Mouse (Mus musculus) neural tube, embryonic 13.5 days (tissue): ENCODE results near the gene Chn2. TPM values are rescaled to one million over a fixed set of nuclear protein-coding genes. Genes with fewer than 3 reads are reported as not detected.
A peak's percentile ranks its signal among the peaks of the same experiment; 100 is the strongest.

Source experiments
- ATAC-seq: fragments of 200-750 bp; cut with Nextera tagmentation; 2 replicates; pipeline ENCODE4 v1.8.0; 2017; ENCODE audit warnings: low read depth, mild to moderate bottlenecking, moderate TSS enrichment, moderate library complexity
- H3K27ac ChIP-seq: fragments of 300-500 bp; sonication (generic); replicated peaks from 2 replicates; pipeline ENCODE4 v1.5.1; 2015; ENCODE audit warnings: moderate library complexity, mild to moderate bottlenecking, inconsistent platforms
- H3K27me3 ChIP-seq: fragments of 300-500 bp; sonication (generic); 2 replicates; pipeline ENCODE4 v1.6.1; 2015; ENCODE audit warnings: mild to moderate bottlenecking, inconsistent platforms
- H3K36me3 ChIP-seq: fragments of 300-500 bp; sonication (generic); 2 replicates; pipeline ENCODE4 v1.6.1; 2015; ENCODE audit warnings: mild to moderate bottlenecking, inconsistent platforms
- H3K4me1 ChIP-seq: fragments of 300-500 bp; sonication (generic); replicated peaks from 2 replicates; pipeline ENCODE4 v1.6.1; 2015; ENCODE audit warnings: inconsistent platforms
- H3K4me2 ChIP-seq: fragments of 300-500 bp; sonication (generic); 2 replicates; pipeline ENCODE4 v1.6.1; 2015; ENCODE audit warnings: inconsistent platforms, mild to moderate bottlenecking, moderate library complexity
- H3K4me3 ChIP-seq: fragments of 300-500 bp; sonication (generic); 2 replicates; pipeline ENCODE4 v1.5.1; 2015; ENCODE audit warnings: mild to moderate bottlenecking, inconsistent platforms
- H3K9ac ChIP-seq: fragments of 300-500 bp; sonication (generic); 2 replicates; pipeline ENCODE4 v1.6.1; 2015; ENCODE audit warnings: moderate library complexity, mild to moderate bottlenecking, inconsistent platforms
- H3K9me3 ChIP-seq: fragments of 300-500 bp; sonication (generic); 2 replicates; pipeline ENCODE4 v1.6.1; 2016; ENCODE audit warnings: inconsistent platforms
- WGBS: fragments of 180-500 bp; shearing (Covaris S2); methylation state at CpG from one replicate; pipeline ENCODE4 v1.1.7; 2015; 5-methylcytosine and 5-hydroxymethylcytosine counted together
- polyA plus RNA-seq: library from polyadenylated mRNA; unstranded; fragments of >200 nt; fragmentation: Nextera tagmentation; extraction: Ambion mirVana; gene quantifications from 2 replicates; pipeline ENCODE4 v1.2.1, GENCODE M21; 2015

The Chn2 gene
- polyA plus RNA-seq, 1 experiment from 2014 or later, result 20.6 TPM

GRCm38 (mm10) chr6:54111416-54111984 is 72.1 kb downstream of the Chn2 start:
- WGBS, result 17% methylated on average over 4 of the region's 4 CpGs
- Histone ChIP-seq H3K9me3 (no peaks in the 10 kb centered on the region), H3K4me2 (no peak overlapping the region), H3K4me3 (no peak overlapping the region), H3K36me3 (no peaks in the 10 kb centered on the region), H3K27me3 (no peaks in the 10 kb centered on the region), H3K27ac (no peak overlapping the region), H3K9ac (no peak overlapping the region), H3K4me1 (peaks cover 13% of the 10 kb centered on the region)
- ATAC-seq, result no peak

- Histone ChIP-seq H3K4me3 (no peak overlapping the region), H3K27me3 (no peaks in the 10 kb centered on the region), H3K27ac (no peak overlapping the region), H3K9ac (no peak overlapping the region), H3K36me3 (no peaks in the 10 kb centered on the region), H3K4me2 (no peak overlapping the region), H3K4me1 (peaks cover 13% of the 10 kb centered on the region), H3K9me3 (no peaks in the 10 kb centered on the region)
- ATAC-seq, result no peak
- WGBS, result 81% methylated on average over 5 of the region's 5 CpGs
Observed at GRCm38 (mm10) chr6:54113338-54113737, 74.0 kb downstream of the Chn2 start.

GRCm38 (mm10) chr6:54114412-54114811 is 75.1 kb downstream of the Chn2 start:
- H3K27me3 ChIP-seq, result no peaks in the 10 kb centered on the region
- H3K27ac ChIP-seq, result no peak overlapping the region
- no peak overlapping the region for H3K9ac ChIP-seq
- H3K4me3 ChIP-seq, result no peak overlapping the region
- H3K36me3 ChIP-seq, result no peaks in the 10 kb centered on the region
- 87% methylated on average over 6 of the region's 6 CpGs for WGBS
- H3K4me2 ChIP-seq, result no peak overlapping the region
- no peak for ATAC-seq
- H3K9me3 ChIP-seq, result no peaks in the 10 kb centered on the region
- H3K4me1 ChIP-seq, result peaks cover 13% of the 10 kb centered on the region

- H3K27me3 ChIP-seq, result no peaks in the 10 kb centered on the region
- H3K4me2 ChIP-seq, result no peak overlapping the region
- 78% methylated on average over 9 of the region's 9 CpGs for WGBS
- H3K4me3 ChIP-seq, result no peak overlapping the region
- no peak overlapping the region for H3K27ac ChIP-seq
- ATAC-seq, result no peak
- H3K4me1 ChIP-seq, result peaks cover 14% of the 10 kb centered on the region
- no peaks in the 10 kb centered on the region for H3K9me3 ChIP-seq
- no peaks in the 10 kb centered on the region for H3K36me3 ChIP-seq
- no peak overlapping the region for H3K9ac ChIP-seq
Observed at GRCm38 (mm10) chr6:54116299-54116698, 76.9 kb downstream of the Chn2 start.

GRCm38 (mm10) chr6:54117001-54117591 is 77.7 kb downstream of the Chn2 start:
- no peak for ATAC-seq
- Histone ChIP-seq H3K27me3 (no peaks in the 10 kb centered on the region), H3K4me1 (peaks cover 8% of the 10 kb centered on the region), H3K36me3 (no peaks in the 10 kb centered on the region), H3K27ac (no peak overlapping the region), H3K9me3 (no peaks in the 10 kb centered on the region), H3K4me2 (no peak overlapping the region), H3K9ac (no peak overlapping the region), H3K4me3 (no peak overlapping the region)
- 86% methylated on average over 7 of the region's 7 CpGs for WGBS

GRCm38 (mm10) chr6:54118395-54118794 is 79.0 kb downstream of the Chn2 start:
- WGBS, result 66% methylated on average over 3 of the region's 3 CpGs

GRCm38 (mm10) chr6:54118897-54119296 is 79.5 kb downstream of the Chn2 start:
- Histone ChIP-seq H3K27me3 (no peaks in the 10 kb centered on the region), H3K27ac (no peak overlapping the region), H3K4me2 (no peak overlapping the region), H3K4me3 (no peak overlapping the region), H3K9me3 (no peaks in the 10 kb centered on the region), H3K9ac (no peak overlapping the region), H3K36me3 (no peaks in the 10 kb centered on the region), H3K4me1 (peaks cover 8% of the 10 kb centered on the region)
- ATAC-seq, result no peak
- WGBS, result 87% methylated on average over 4 of the region's 4 CpGs

More at GRCm38 (mm10) chr6:54118395-54118794, 79.0 kb downstream of the Chn2 start:
- H3K9ac ChIP-seq, result no peak overlapping the region
- H3K9me3 ChIP-seq, result no peaks in the 10 kb centered on the region
- H3K4me3 ChIP-seq, result no peak overlapping the region
- no peaks in the 10 kb centered on the region for H3K36me3 ChIP-seq
- H3K4me2 ChIP-seq, result no peak overlapping the region
- H3K4me1 ChIP-seq, result peaks cover 8% of the 10 kb centered on the region
- ATAC-seq, result no peak
- no peak overlapping the region for H3K27ac ChIP-seq
- H3K27me3 ChIP-seq, result no peaks in the 10 kb centered on the region

- Histone ChIP-seq H3K36me3 (no peaks in the 10 kb centered on the region), H3K4me1 (peaks cover 8% of the 10 kb centered on the region), H3K9ac (no peak overlapping the region), H3K9me3 (no peaks in the 10 kb centered on the region), H3K4me2 (no peak overlapping the region), H3K27ac (no peak overlapping the region), H3K4me3 (no peak overlapping the region), H3K27me3 (no peaks in the 10 kb centered on the region)
- WGBS, result 54% methylated on average over 2 of the region's 2 CpGs
- ATAC-seq, result no peak
Observed at GRCm38 (mm10) chr6:54119461-54119860, 80.1 kb downstream of the Chn2 start.

GRCm38 (mm10) chr6:54119885-54120666 is 80.7 kb downstream of the Chn2 start:
- 28% methylated on average over 13 of the region's 13 CpGs for WGBS
- Histone ChIP-seq H3K4me3 (no peak overlapping the region), H3K27ac (no peak overlapping the region), H3K9ac (no peak overlapping the region), H3K9me3 (no peaks in the 10 kb centered on the region), H3K4me1 (peaks cover 8% of the 10 kb centered on the region), H3K4me2 (no peak overlapping the region), H3K27me3 (no peaks in the 10 kb centered on the region), H3K36me3 (no peaks in the 10 kb centered on the region)
- ATAC-seq, result 0 out of 2 replicates have a peak, but pooled peaks have one; percentile 27

- 85% methylated on average over 5 of the region's 5 CpGs for WGBS
- no peak for ATAC-seq
Observed at GRCm38 (mm10) chr6:54120889-54121288, 81.5 kb downstream of the Chn2 start.

GRCm38 (mm10) chr6:54124519-54124918 is 85.2 kb downstream of the Chn2 start:
- Histone ChIP-seq H3K4me1 (peaks cover 16% of the 10 kb centered on the region), H3K4me2 (no peak overlapping the region), H3K9me3 (no peaks in the 10 kb centered on the region), H3K9ac (no peak overlapping the region), H3K27ac (no peak overlapping the region), H3K27me3 (no peaks in the 10 kb centered on the region), H3K4me3 (no peak overlapping the region), H3K36me3 (no peaks in the 10 kb centered on the region)
- ATAC-seq, result no peak
- 81% methylated on average over 3 of the region's 3 CpGs for WGBS

More at GRCm38 (mm10) chr6:54120889-54121288, 81.5 kb downstream of the Chn2 start:
- no peaks in the 10 kb centered on the region for H3K36me3 ChIP-seq
- no peak overlapping the region for H3K4me3 ChIP-seq
- H3K9ac ChIP-seq, result no peak overlapping the region
- no peaks in the 10 kb centered on the region for H3K27me3 ChIP-seq
- H3K4me1 ChIP-seq, result peaks cover 8% of the 10 kb centered on the region
- no peak overlapping the region for H3K4me2 ChIP-seq
- H3K9me3 ChIP-seq, result no peaks in the 10 kb centered on the region
- no peak overlapping the region for H3K27ac ChIP-seq

GRCm38 (mm10) chr6:54125536-54125935 is 86.2 kb downstream of the Chn2 start:
- Histone ChIP-seq H3K27ac (no peak overlapping the region), H3K4me2 (no peak overlapping the region), H3K9me3 (no peaks in the 10 kb centered on the region), H3K9ac (no peak overlapping the region), H3K4me1 (peaks cover 9% of the 10 kb centered on the region; the same call in 1 of the 2 replicates), H3K4me3 (no peak overlapping the region), H3K27me3 (no peaks in the 10 kb centered on the region), H3K36me3 (no peaks in the 10 kb centered on the region)
- WGBS, result 80% methylated on average over 5 of the region's 5 CpGs
- no peak for ATAC-seq
